Mouse (Mus musculus): ENCODE measurements around the gene Iqcd.

The Iqcd gene

GRCm38 (mm10) chr5:120634131-120634530 is 45.3 kb downstream of the Iqcd start, which contains the start of gene Cfap73:
TSS of gene Cfap73 (minus strand) at chr5:120634235.
- DNase-seq, result no peak

GRCm38 (mm10) chr5:120634860-120635259 is 46.0 kb downstream of the Iqcd start:
- DNase-seq, result no peak

GRCm38 (mm10) chr5:120635633-120636032 is 46.8 kb downstream of the Iqcd start:
- DNase-seq, result no peak

- no peak for DNase-seq
Observed at GRCm38 (mm10) chr5:120640094-120640493, 51.3 kb downstream of the Iqcd start.

GRCm38 (mm10) chr5:120643365-120644085 is 54.7 kb downstream of the Iqcd start:
- no peak for DNase-seq

GRCm38 (mm10) chr5:120644227-120644626 is 55.4 kb downstream of the Iqcd start:
- no peak for DNase-seq

- no peak for DNase-seq
Observed at GRCm38 (mm10) chr5:120645851-120646250, 57.0 kb downstream of the Iqcd start.

- no peak for DNase-seq
Observed at GRCm38 (mm10) chr5:120647361-120647760, 58.5 kb downstream of the Iqcd start.

- DNase-seq, result no peak
Observed at GRCm38 (mm10) chr5:120647814-120648491, 59.1 kb downstream of the Iqcd start.

GRCm38 (mm10) chr5:120648569-120649373 is 60.0 kb downstream of the Iqcd start, which contains the start of gene Rasal1:
TSS of gene Rasal1 (plus strand) at chr5:120648812.
- peak; percentile 72 to 79 for DNase-seq

- DNase-seq, result peak in 1 of 2 experiments; percentile 54
Observed at GRCm38 (mm10) chr5:120649374-120649933, 60.6 kb downstream of the Iqcd start.

GRCm38 (mm10) chr5:120649938-120650337 is 61.1 kb downstream of the Iqcd start:
- no peak for DNase-seq

GRCm38 (mm10) chr5:120651230-120651629 is 62.4 kb downstream of the Iqcd start:
- no peak for DNase-seq

- DNase-seq, result peak; percentile 50 to 52
Observed at GRCm38 (mm10) chr5:120652915-120653701, 64.3 kb downstream of the Iqcd start.

GRCm38 (mm10) chr5:120653873-120654272 is 65.1 kb downstream of the Iqcd start:
- no peak for DNase-seq

GRCm38 (mm10) chr5:120656281-120656751 is 67.5 kb downstream of the Iqcd start:
- no peak for DNase-seq

Measured in spleen, adult 18-20 months (tissue).